Mouse (Mus musculus) thymus, adult 2 months (tissue): ENCODE results near the gene Scarb1.

Source experiments
- CTCF ChIP-seq: fragments of 200-500 bp; IDR thresholded peaks from 2 replicates; pipeline ENCODE4 v1.5.1; 2012; ENCODE audit warnings: mild to moderate bottlenecking, control low read depth, low read length, moderate library complexity, borderline replicate concordance; ENCODE audit not compliant: control insufficient read depth, poor library complexity, insufficient read depth; ENCODE audit errors: extremely low read depth
- POLR2A ChIP-seq: fragments of 200-500 bp; IDR thresholded peaks from 2 replicates; pipeline ENCODE4 v1.6.1; 2012; ENCODE audit warnings: mild to moderate bottlenecking, low read length, control low read depth, moderate library complexity; ENCODE audit not compliant: control insufficient read depth, poor library complexity, insufficient read depth; ENCODE audit errors: extremely low read depth

DNA sequence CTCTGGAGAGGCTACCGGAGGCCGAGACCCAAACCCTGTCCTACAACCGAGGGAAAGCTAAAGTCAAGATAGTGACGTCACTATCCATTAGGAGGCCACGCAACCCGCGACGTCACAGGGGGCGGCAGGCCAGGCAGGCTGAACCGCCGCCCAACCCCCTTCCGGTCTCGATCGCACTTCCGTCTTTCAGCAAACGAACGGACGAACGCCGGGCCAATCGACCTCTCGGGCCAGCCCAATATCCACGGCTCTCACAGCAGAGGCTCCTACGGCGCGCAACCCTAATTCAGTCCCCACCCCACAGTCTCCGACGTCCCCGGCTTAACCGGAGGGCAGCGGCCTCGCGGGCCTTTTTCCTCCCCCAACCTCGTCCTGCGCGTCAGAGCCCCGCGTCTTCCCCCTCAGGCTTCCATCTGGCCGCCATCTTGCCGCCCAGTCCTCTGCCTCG, 48.3 kb upstream of the Scarb1 start, which contains the start of gene Gm10382:
- TF ChIP-seq CTCF (no peak), POLR2A (no peak)
